Comparison of ENCODE assay signal across 8 mouse cellular contexts in genomic region chr4:61973236-61973635, GRCm38 (mm10).
DNase-seq lines count a peak whose midpoint lies in the region; ATAC-seq and TF ChIP-seq lines count a peak whose summit lies in the region.

No protein-coding gene starts in this region.

- 0 out of 2 replicates have a peak, but pooled peaks cover 3% of the 10 kb centered on the region for H3K9me3 ChIP-seq in midbrain, embryonic 10.5 days (replicated peaks)
- H3K9me3 ChIP-seq in midbrain, embryonic 15.5 days: no peaks in the 10 kb centered on the region
- no peaks in the 10 kb centered on the region for H3K9me3 ChIP-seq in embryonic facial prominence, embryonic 10.5 days

- in situ Hi-C loops in Patski (cut with MboI; ENCODE audit: low pct_unique_long_range_greater_than_20kb): no loop called here

- ATAC-seq in midbrain, embryonic 15.5 days (replicated peaks): no peak
- ATAC-seq in Patski: no peak

- H3K4me3 ChIP-seq in gastrocnemius, adult 2 months: no peak overlapping the region
- H3K4me3 ChIP-seq in midbrain, embryonic 10.5 days: no peak overlapping the region
- no peak overlapping the region for H3K4me3 ChIP-seq in midbrain, embryonic 15.5 days
- no peak overlapping the region for H3K4me3 ChIP-seq in embryonic facial prominence, embryonic 10.5 days

- intact Hi-C loops in gastrocnemius, adult 2 months (cut with DNase I): no loop called here
- intact Hi-C loops in gastrocnemius, postnatal 36 days (cut with DNase I): no loop called here

- no peak overlapping the region for H3K27ac ChIP-seq in gastrocnemius, adult 2 months
- H3K27ac ChIP-seq in midbrain, embryonic 10.5 days (replicated peaks): no peak overlapping the region
- no peak overlapping the region for H3K27ac ChIP-seq in midbrain, embryonic 15.5 days
- no peak overlapping the region for H3K27ac ChIP-seq in embryonic facial prominence, embryonic 10.5 days (replicated peaks)

- no peaks in the 10 kb centered on the region for H3K36me3 ChIP-seq in midbrain, embryonic 10.5 days
- H3K36me3 ChIP-seq in midbrain, embryonic 15.5 days (replicated peaks): no peaks in the 10 kb centered on the region
- no peaks in the 10 kb centered on the region for H3K36me3 ChIP-seq in embryonic facial prominence, embryonic 10.5 days (replicated peaks)

- peak; percentile 65 for TF ChIP-seq CTCF in gastrocnemius, adult 2 months (IDR thresholded peaks at IDR 0.05)
- TF ChIP-seq CTCF in Patski (IDR thresholded peaks at IDR 0.05): peak; percentile 16

- 64% methylated on average over 2 of the region's 2 CpGs for WGBS in midbrain, embryonic 10.5 days
- WGBS in midbrain, embryonic 15.5 days: 68% methylated on average over 2 of the region's 2 CpGs
- 62% methylated on average over 2 of the region's 2 CpGs for WGBS in embryonic facial prominence, embryonic 10.5 days

- no peak for DNase-seq in gastrocnemius, adult 2 months
- no peak for DNase-seq in gastrocnemius, postnatal 36 days
- DNase-seq in midbrain, embryonic 10.5 days (ENCODE audit: low spot score): peak; percentile 24
- no peak for DNase-seq in Patski (ENCODE audit: low read depth, low spot score)
- peak; percentile 28 for DNase-seq in embryonic facial prominence, embryonic 10.5 days (ENCODE audit: low spot score)
- peak; percentile 61 for DNase-seq in retina, embryonic 14.5 days (ENCODE audit: low spot score)
- no peak for DNase-seq in spleen, adult 12 weeks (ENCODE audit: low spot score)

- CTCF ChIA-PET in Patski (lab: Charles Lee): no interaction called here

- no peaks in the 10 kb centered on the region for H3K4me1 ChIP-seq in midbrain, embryonic 10.5 days
- H3K4me1 ChIP-seq in midbrain, embryonic 15.5 days: no peaks in the 10 kb centered on the region
- no peaks in the 10 kb centered on the region for H3K4me1 ChIP-seq in embryonic facial prominence, embryonic 10.5 days

- no peak overlapping the region for H3K4me2 ChIP-seq in midbrain, embryonic 15.5 days

- POLR2A ChIA-PET in Patski (lab: Charles Lee): no interaction called here

- no peak overlapping the region for H3K9ac ChIP-seq in midbrain, embryonic 15.5 days

- no peaks in the 10 kb centered on the region for H3K27me3 ChIP-seq in midbrain, embryonic 10.5 days (ENCODE audit: low read depth, poor library complexity, severe bottlenecking)
- no peaks in the 10 kb centered on the region for H3K27me3 ChIP-seq in midbrain, embryonic 15.5 days (replicated peaks)
- no peaks in the 10 kb centered on the region for H3K27me3 ChIP-seq in Patski
- H3K27me3 ChIP-seq in embryonic facial prominence, embryonic 10.5 days (replicated peaks; ENCODE audit: low read depth, poor library complexity, severe bottlenecking): no peaks in the 10 kb centered on the region

Comparison
In these comparisons a context has a peak if more than half of its experiments do, and no peak if none do; other contexts are left out.
1. DNase-seq: peak in midbrain, embryonic 10.5 days (single experiment), embryonic facial prominence, embryonic 10.5 days (single experiment) and retina, embryonic 14.5 days (single experiment); none in gastrocnemius, adult 2 months (single experiment), gastrocnemius, postnatal 36 days (0 of 2), Patski (single experiment) and spleen, adult 12 weeks (single experiment).